Mouse (Mus musculus) olfactory bulb, adult 2 months (tissue): Measurements from ENCODE around the gene Atf4. TPM values are rescaled to one million over a fixed set of nuclear protein-coding genes. Genes with fewer than 3 reads are reported as not detected.
A peak's percentile ranks its signal among the peaks of the same experiment; 100 is the strongest.

Source experiments
- H3K27ac ChIP-seq: fragments of 200-500 bp; 2 replicates; pipeline ENCODE4 v1.5.1; 2012; ENCODE audit warnings: low read depth, low read length; ENCODE audit not compliant: insufficient read depth
- H3K4me1 ChIP-seq: fragments of 200-500 bp; 2 replicates; pipeline ENCODE4 v1.6.1; 2012; ENCODE audit warnings: low read length; ENCODE audit not compliant: control insufficient read depth, insufficient read depth
- H3K4me3 ChIP-seq: fragments of 200-500 bp; 2 replicates; pipeline ENCODE4 v1.5.1; 2012; ENCODE audit warnings: mild to moderate bottlenecking, low read depth, low read length, moderate library complexity; ENCODE audit not compliant: insufficient read depth
- CTCF ChIP-seq: fragments of 200-500 bp; IDR thresholded peaks from 2 replicates; pipeline ENCODE4 v1.5.1; 2012; ENCODE audit warnings: low read depth, mild to moderate bottlenecking, low read length, moderate library complexity; ENCODE audit not compliant: insufficient read depth
- POLR2A ChIP-seq: fragments of 200-500 bp; IDR thresholded peaks from 2 replicates; pipeline ENCODE4 v1.6.1; 2012; ENCODE audit warnings: mild to moderate bottlenecking, low read depth, low read length, moderate library complexity; ENCODE audit not compliant: insufficient read depth
- WGBS: fragments of 180-500 bp; shearing (Covaris S2); methylation state at CpG from one replicate; pipeline ENCODE4 v1.1.7; 2018; 5-methylcytosine and 5-hydroxymethylcytosine counted together
- polyA plus RNA-seq: library from polyadenylated mRNA; stranded (reverse); fragments of >200 nt; gene quantifications from 2 replicates; pipeline ENCODE4 v1.2.4, GENCODE M21; 2012; ENCODE audit warnings: low replicate concordance; ENCODE audit not compliant: missing spikeins, insufficient read depth, insufficient read length

Gene Atf4
- polyA plus RNA-seq, 1 experiment = not detected

DNA sequence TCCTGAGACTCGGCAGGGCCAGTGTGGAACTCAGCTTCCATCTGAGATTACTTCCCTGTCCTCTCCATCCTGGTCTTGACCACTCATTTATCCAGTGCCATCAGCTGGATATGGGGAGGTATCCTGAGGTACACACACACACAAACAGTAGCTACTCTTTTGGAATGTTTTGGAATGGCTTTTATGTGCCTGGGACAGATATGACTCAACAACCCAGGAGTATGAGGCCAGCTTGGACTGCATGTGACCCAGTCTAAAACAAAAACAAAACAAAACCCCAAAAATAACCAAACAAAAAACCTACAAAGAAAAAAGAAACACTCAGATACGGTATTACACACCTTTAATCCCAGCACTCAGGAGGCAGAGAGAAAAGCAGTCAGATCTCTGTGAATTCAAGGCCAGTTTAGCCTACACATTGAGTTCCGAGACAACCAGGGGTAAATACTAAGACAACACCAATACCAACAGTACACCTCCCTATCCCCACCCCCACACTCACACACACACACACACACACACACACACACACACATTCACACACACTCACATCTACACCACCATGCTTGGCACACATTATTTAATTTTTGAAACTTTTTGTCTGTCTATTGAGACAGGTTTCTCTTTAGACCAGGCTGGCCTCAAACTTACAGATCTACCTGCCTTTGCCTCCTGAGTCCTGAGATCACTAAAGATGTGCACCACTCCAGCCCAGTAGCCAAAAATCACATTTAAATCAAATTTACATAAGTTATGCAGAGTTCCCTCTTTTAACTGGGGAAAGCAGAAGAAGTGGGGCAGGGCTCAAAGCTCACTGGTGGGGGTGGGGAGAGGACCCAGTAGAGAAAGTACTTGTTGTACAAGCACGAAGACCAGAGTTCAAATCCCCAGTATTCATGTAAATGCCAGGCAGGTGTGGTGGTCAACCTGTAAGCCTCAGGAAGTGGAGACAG lies 35.0 kb upstream of the Atf4 start:
- peaks cover 10% of the 10 kb centered on the region; the same call in 1 of the 2 replicates for H3K4me1 ChIP-seq
- WGBS = 59% methylated on average over 4 of the region's 4 CpGs
- H3K4me3 ChIP-seq = no peak overlapping the region
- H3K27ac ChIP-seq = no peak overlapping the region
- TF ChIP-seq CTCF (no peak), POLR2A (no peak)

- no peak for TF ChIP-seq CTCF
- TF ChIP-seq POLR2A = no peak
- Histone ChIP-seq H3K27ac (no peak overlapping the region), H3K4me3 (no peak overlapping the region), H3K4me1 (peaks cover 6% of the 10 kb centered on the region; the same call in 1 of the 2 replicates)
- WGBS = 65% methylated on average over 8 of the region's 8 CpGs
Measured at GRCm38 (mm10) chr15:80221031-80221430, 34.0 kb upstream of the Atf4 start.

DNA sequence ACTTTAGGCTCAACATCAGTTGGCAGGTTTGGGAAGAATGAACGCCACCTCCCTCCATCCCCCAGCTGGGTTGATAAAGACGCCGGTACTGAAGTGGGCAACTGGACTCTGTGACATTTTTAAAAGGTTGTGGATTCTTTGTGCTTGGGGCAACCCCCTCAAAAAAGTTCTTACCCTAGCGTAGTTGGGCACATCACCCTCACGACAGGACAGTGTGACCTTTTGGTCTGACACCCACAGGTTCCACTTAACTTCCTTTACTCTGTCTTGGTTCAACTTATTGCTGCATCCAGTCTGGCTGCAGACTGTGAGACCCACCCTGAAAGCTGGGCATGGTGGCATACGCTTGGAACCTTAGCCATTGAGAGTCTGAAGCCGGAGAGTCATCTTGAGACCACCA lies 31.2 kb upstream of the Atf4 start:
- 86% methylated on average over 7 of the region's 7 CpGs for WGBS
- Histone ChIP-seq H3K4me3 (no peak overlapping the region), H3K4me1 (peaks cover 16% of the 10 kb centered on the region; the same call in 1 of the 2 replicates), H3K27ac (no peak overlapping the region)
- TF ChIP-seq CTCF = no peak
- no peak for TF ChIP-seq POLR2A

DNA sequence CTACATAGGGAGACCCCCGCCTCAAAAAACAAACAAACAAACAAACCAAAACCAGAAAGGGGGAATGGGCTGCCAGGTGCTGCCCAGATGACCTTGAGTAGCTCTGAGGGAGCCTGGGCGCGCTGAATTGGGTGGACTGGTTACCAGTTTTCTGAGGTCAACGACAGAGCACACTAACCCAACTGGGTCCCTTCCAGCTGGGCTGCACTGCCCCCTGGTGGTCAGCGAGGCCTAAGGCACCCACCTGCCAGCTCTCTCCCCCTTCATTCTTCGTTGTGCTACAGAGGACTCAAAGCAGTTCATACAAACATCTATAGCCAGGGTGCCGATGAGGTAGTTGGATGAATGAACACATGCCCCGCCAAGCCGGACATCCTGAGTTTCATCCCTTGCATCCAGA lies 29.8 kb upstream of the Atf4 start:
- 14% methylated on average over 9 of the region's 9 CpGs for WGBS
- H3K27ac ChIP-seq = no peak overlapping the region
- no peak overlapping the region for H3K4me3 ChIP-seq
- H3K4me1 ChIP-seq = peaks cover 9% of the 10 kb centered on the region; the same call in 1 of the 2 replicates
- TF ChIP-seq POLR2A = no peak
- peak; percentile 86; the same call in 1 of the 2 replicates for TF ChIP-seq CTCF

DNA sequence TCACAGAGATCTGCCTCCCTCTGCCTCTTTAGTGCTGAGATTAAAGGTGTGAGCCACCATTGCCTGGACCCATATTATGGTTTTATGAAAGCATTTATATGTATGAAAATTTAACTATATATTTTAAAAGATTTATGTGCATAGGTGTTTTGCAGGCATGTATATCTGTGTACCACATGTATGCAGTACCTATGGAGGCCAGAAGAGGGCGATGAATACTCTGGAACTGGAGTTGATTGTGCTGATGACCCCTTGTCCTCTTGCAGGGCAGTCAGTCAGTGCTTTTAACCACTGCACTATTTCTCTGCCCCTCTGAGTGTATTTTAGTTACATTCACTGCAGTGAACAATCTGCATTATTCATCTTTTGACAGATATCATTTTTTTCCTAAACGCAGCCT lies 29.2 kb upstream of the Atf4 start:
- WGBS = 47% methylated on average over 2 of the region's 2 CpGs
- TF ChIP-seq CTCF = no peak
- no peak for TF ChIP-seq POLR2A
- no peak overlapping the region for H3K4me3 ChIP-seq
- peaks cover 9% of the 10 kb centered on the region; the same call in 1 of the 2 replicates for H3K4me1 ChIP-seq
- H3K27ac ChIP-seq = no peak overlapping the region

DNA sequence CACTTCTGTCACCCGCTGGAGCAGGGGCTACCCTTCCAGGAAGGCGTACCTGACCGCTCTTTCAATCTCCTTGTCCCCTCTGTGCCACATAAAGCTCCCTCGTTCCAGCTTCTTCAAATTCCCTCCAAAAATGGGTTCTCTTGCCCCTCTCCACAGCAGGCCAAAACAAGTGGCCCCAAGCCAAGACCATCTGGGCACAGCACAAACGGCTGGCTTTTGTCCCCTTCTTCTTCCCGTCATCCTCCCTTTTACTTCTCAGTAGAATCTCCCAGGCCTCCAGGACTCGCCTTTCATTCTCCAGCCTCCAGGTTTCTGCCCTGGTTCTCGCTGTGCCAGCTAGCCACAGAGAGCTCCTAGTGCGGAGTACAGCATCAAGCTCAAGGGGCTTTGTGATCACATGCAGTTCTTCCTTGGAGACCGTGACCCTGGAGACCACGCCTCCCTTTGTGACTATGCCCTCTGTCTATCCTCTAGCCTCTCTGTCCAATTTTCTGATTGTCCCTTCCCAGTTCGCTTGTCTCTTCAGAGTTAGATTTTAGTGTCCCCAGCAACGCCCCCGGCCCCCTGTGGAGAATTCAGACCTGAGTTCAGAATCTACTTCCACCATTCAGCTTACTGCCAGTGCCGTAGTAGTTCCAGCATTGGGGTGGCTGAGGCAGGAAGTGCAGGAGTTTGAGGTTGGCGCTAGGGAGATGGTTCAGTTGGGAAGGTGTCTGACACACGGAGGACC lies 26.7 kb upstream of the Atf4 start:
- H3K4me1 ChIP-seq = peaks cover 9% of the 10 kb centered on the region; the same call in 1 of the 2 replicates
- H3K4me3 ChIP-seq = no peak overlapping the region
- 61% methylated on average over 17 of the region's 17 CpGs for WGBS
- TF ChIP-seq CTCF = no peak
- no peak for TF ChIP-seq POLR2A
- no peak overlapping the region for H3K27ac ChIP-seq

- 58% methylated on average over 2 of the region's 2 CpGs for WGBS
- no peak for TF ChIP-seq CTCF
- TF ChIP-seq POLR2A = no peak
- Histone ChIP-seq H3K4me3 (no peak overlapping the region), H3K27ac (no peak overlapping the region), H3K4me1 (peaks cover 19% of the 10 kb centered on the region)
Measured at GRCm38 (mm10) chr15:80232331-80232730, 22.7 kb upstream of the Atf4 start.

- WGBS = 50% methylated on average over 4 of the region's 4 CpGs
- peaks cover 18% of the 10 kb centered on the region for H3K4me1 ChIP-seq
- H3K27ac ChIP-seq = peak overlapping the region; percentile 70; the same call in 1 of the 2 replicates
- H3K4me3 ChIP-seq = no peak overlapping the region
- no peak for TF ChIP-seq POLR2A
Measured at GRCm38 (mm10) chr15:80233053-80233452, 21.9 kb upstream of the Atf4 start.
